Comparison of ENCODE assay signal across 8 mouse cellular contexts in genomic region chr12:54202765-54203655, GRCm38 (mm10). TPM values are rescaled to one million over a fixed set of nuclear protein-coding genes. Genes with fewer than 3 reads are reported as not detected.
DNase-seq lines count a peak whose midpoint lies in the region; ATAC-seq and TF ChIP-seq lines count a peak whose summit lies in the region.

No protein-coding gene starts in this region.

- H3K4me2 ChIP-seq in heart, embryonic 11.5 days, result peak overlapping the region; percentile 88
- peak overlapping the region; percentile 93 for H3K4me2 ChIP-seq in embryonic facial prominence, embryonic 14.5 days (ENCODE audit: low read depth, low read length)
- H3K4me2 ChIP-seq in hindbrain, embryonic 13.5 days, result peak overlapping the region; percentile 100
- H3K4me2 ChIP-seq in limb, embryonic 15.5 days, result peak overlapping the region; percentile 95
- H3K4me2 ChIP-seq in midbrain, embryonic 16.5 days (ENCODE audit: low read length), result peak overlapping the region; percentile 99

- no peak for TF ChIP-seq CTCF in G1E (IDR thresholded peaks at IDR 0.05; ENCODE audit: low read depth, low read length)
- no peak for TF ChIP-seq CTCF in thymus, adult 2 months (IDR thresholded peaks at IDR 0.05; ENCODE audit: borderline replicate concordance, control insufficient read depth, extremely low read depth, insufficient read depth, low read length, poor library complexity)

- WGBS in heart, embryonic 11.5 days (ENCODE audit: insufficient replicate concordance), result 1% methylated on average over 55 of the region's 55 CpGs
- WGBS in embryonic facial prominence, embryonic 14.5 days, result 6% methylated on average over 33 of the region's 55 CpGs
- 3% methylated on average over 55 of the region's 55 CpGs for WGBS in hindbrain, embryonic 13.5 days
- WGBS in limb, embryonic 15.5 days, result 2% methylated on average over 55 of the region's 55 CpGs
- WGBS in midbrain, embryonic 16.5 days, result 4% methylated on average over 55 of the region's 55 CpGs
- under 1% methylated on average over 55 of the region's 55 CpGs for WGBS in thymus, adult 2 months

- H3K27ac ChIP-seq in heart, embryonic 11.5 days (ENCODE audit: low read depth, low read length), result no peak overlapping the region
- H3K27ac ChIP-seq in embryonic facial prominence, embryonic 14.5 days (replicated peaks; ENCODE audit: low read depth, low read length), result no peak overlapping the region
- 0 out of 2 replicates have a peak overlapping the region, but pooled peaks have one; percentile 35 for H3K27ac ChIP-seq in hindbrain, embryonic 13.5 days
- H3K27ac ChIP-seq in limb, embryonic 15.5 days, result peak overlapping the region; percentile 33; the same call in 1 of the 2 replicates
- 0 out of 2 replicates have a peak overlapping the region, but pooled peaks have one; percentile 7 for H3K27ac ChIP-seq in midbrain, embryonic 16.5 days (ENCODE audit: low read length)
- peak overlapping the region; percentile 17; the same call in 1 of the 2 replicates for H3K27ac ChIP-seq in thymus, adult 2 months (ENCODE audit: control insufficient read depth, insufficient read depth, low read length)

- H3K4me1 ChIP-seq in heart, embryonic 11.5 days (ENCODE audit: control insufficient read depth, insufficient read depth, low read length), result peaks cover 5% of the 10 kb centered on the region; the same call in 1 of the 2 replicates
- H3K4me1 ChIP-seq in G1E (ENCODE audit: insufficient read depth, low read depth, low read length), result no peaks in the 10 kb centered on the region
- peaks cover 11% of the 10 kb centered on the region for H3K4me1 ChIP-seq in embryonic facial prominence, embryonic 14.5 days (ENCODE audit: control insufficient read depth, insufficient read depth, low read length)
- H3K4me1 ChIP-seq in hindbrain, embryonic 13.5 days (replicated peaks), result peaks cover 38% of the 10 kb centered on the region
- H3K4me1 ChIP-seq in limb, embryonic 15.5 days, result peaks cover 23% of the 10 kb centered on the region
- peaks cover 17% of the 10 kb centered on the region for H3K4me1 ChIP-seq in midbrain, embryonic 16.5 days (ENCODE audit: control insufficient read depth, insufficient read depth, low read length)
- peaks cover 16% of the 10 kb centered on the region for H3K4me1 ChIP-seq in thymus, adult 2 months (replicated peaks; ENCODE audit: control insufficient read depth, insufficient read depth, low read length)

- H3K9me3 ChIP-seq in heart, embryonic 11.5 days (replicated peaks; ENCODE audit: control insufficient read depth, low read length), result no peaks in the 10 kb centered on the region
- H3K9me3 ChIP-seq in G1E (replicated peaks), result peaks cover 59% of the 10 kb centered on the region
- H3K9me3 ChIP-seq in embryonic facial prominence, embryonic 14.5 days (ENCODE audit: control insufficient read depth, low read length), result 0 out of 2 replicates have a peak, but pooled peaks cover 3% of the 10 kb centered on the region
- H3K9me3 ChIP-seq in hindbrain, embryonic 13.5 days, result no peaks in the 10 kb centered on the region
- H3K9me3 ChIP-seq in limb, embryonic 15.5 days, result no peaks in the 10 kb centered on the region
- no peaks in the 10 kb centered on the region for H3K9me3 ChIP-seq in midbrain, embryonic 16.5 days (replicated peaks; ENCODE audit: control insufficient read depth, low read length, poor library complexity, severe bottlenecking)

- H3K9ac ChIP-seq in heart, embryonic 11.5 days (ENCODE audit: low read depth, low read length), result peak overlapping the region; percentile 67
- H3K9ac ChIP-seq in embryonic facial prominence, embryonic 14.5 days (ENCODE audit: low read depth, low read length), result peak overlapping the region; percentile 64
- H3K9ac ChIP-seq in hindbrain, embryonic 13.5 days, result peak overlapping the region; percentile 77
- peak overlapping the region; percentile 47 for H3K9ac ChIP-seq in limb, embryonic 15.5 days
- H3K9ac ChIP-seq in midbrain, embryonic 16.5 days (ENCODE audit: low read depth, low read length), result peak overlapping the region; percentile 73

- H3K36me3 ChIP-seq in heart, embryonic 11.5 days (ENCODE audit: control insufficient read depth, insufficient read depth, low read length), result no peaks in the 10 kb centered on the region
- H3K36me3 ChIP-seq in G1E (replicated peaks), result no peaks in the 10 kb centered on the region
- no peaks in the 10 kb centered on the region for H3K36me3 ChIP-seq in embryonic facial prominence, embryonic 14.5 days (ENCODE audit: control insufficient read depth, insufficient read depth, low read length)
- no peaks in the 10 kb centered on the region for H3K36me3 ChIP-seq in hindbrain, embryonic 13.5 days
- no peaks in the 10 kb centered on the region for H3K36me3 ChIP-seq in limb, embryonic 15.5 days
- H3K36me3 ChIP-seq in midbrain, embryonic 16.5 days (ENCODE audit: control insufficient read depth, insufficient read depth, low read length), result no peaks in the 10 kb centered on the region
- H3K36me3 ChIP-seq in thymus, adult 2 months (ENCODE audit: control insufficient read depth, insufficient read depth, low read length), result no peaks in the 10 kb centered on the region

- H3K4me3 ChIP-seq in heart, embryonic 11.5 days (ENCODE audit: low read depth, low read length), result peak overlapping the region; percentile 64
- H3K4me3 ChIP-seq in G1E (ENCODE audit: low read depth, low read length), result peak overlapping the region; percentile 49
- H3K4me3 ChIP-seq in embryonic facial prominence, embryonic 14.5 days (ENCODE audit: low read depth, low read length), result peak overlapping the region; percentile 71
- H3K4me3 ChIP-seq in hindbrain, embryonic 13.5 days, result peak overlapping the region; percentile 62
- H3K4me3 ChIP-seq in limb, embryonic 15.5 days, result peak overlapping the region; percentile 66
- H3K4me3 ChIP-seq in midbrain, embryonic 16.5 days (ENCODE audit: low read depth, low read length), result peak overlapping the region; percentile 52
- peak overlapping the region; percentile 88 for H3K4me3 ChIP-seq in thymus, adult 2 months (ENCODE audit: control insufficient read depth, insufficient read depth, low read length)

- no peak for DNase-seq in heart, adult 11 months
- no peak for DNase-seq in G1E (ENCODE audit: low spot score)
- no peak for DNase-seq in embryonic facial prominence, embryonic 14.5 days (ENCODE audit: low spot score)
- peak; percentile 51 for DNase-seq in thymus, adult 2 months

- no peak for TF ChIP-seq POLR2A in thymus, adult 2 months (IDR thresholded peaks at IDR 0.05; ENCODE audit: control insufficient read depth, extremely low read depth, insufficient read depth, low read length, poor library complexity)

- H3K27me3 ChIP-seq in heart, embryonic 11.5 days (ENCODE audit: control insufficient read depth, insufficient read depth, low read length), result peaks cover 4% of the 10 kb centered on the region
- no peaks in the 10 kb centered on the region for H3K27me3 ChIP-seq in G1E (ENCODE audit: insufficient read depth, low read length)
- H3K27me3 ChIP-seq in embryonic facial prominence, embryonic 14.5 days (replicated peaks; ENCODE audit: control insufficient read depth, insufficient read depth, low read length), result peaks cover 15% of the 10 kb centered on the region; the same call in 1 of the 2 replicates
- H3K27me3 ChIP-seq in hindbrain, embryonic 13.5 days, result peaks cover 35% of the 10 kb centered on the region
- H3K27me3 ChIP-seq in limb, embryonic 15.5 days, result peaks cover 8% of the 10 kb centered on the region; the same call in 1 of the 2 replicates
- H3K27me3 ChIP-seq in midbrain, embryonic 16.5 days (ENCODE audit: control insufficient read depth, insufficient read depth, low read depth, low read length), result peaks cover 10% of the 10 kb centered on the region
- H3K27me3 ChIP-seq in thymus, adult 2 months (ENCODE audit: control insufficient read depth, insufficient read depth, low read length), result no peaks in the 10 kb centered on the region

- peak; percentile 33; the same call in 1 of the 2 replicates for ATAC-seq in heart, embryonic 11.5 days (replicated peaks; ENCODE audit: insufficient number of reproducible peaks, low FRiP score, low TSS enrichment)
- no peak for ATAC-seq in G1E (ENCODE audit: extremely low read depth, insufficient number of reproducible peaks, low FRiP score, poor library complexity, severe bottlenecking)
- peak; percentile 60 for ATAC-seq in embryonic facial prominence, embryonic 14.5 days (ENCODE audit: low read depth)
- peak; percentile 82 for ATAC-seq in hindbrain, embryonic 13.5 days (ENCODE audit: low FRiP score)
- ATAC-seq in limb, embryonic 15.5 days (ENCODE audit: insufficient number of reproducible peaks, low FRiP score, low TSS enrichment, low read depth), result peak; percentile 49
- ATAC-seq in midbrain, embryonic 16.5 days, result peak; percentile 77

RNA-seq across cellular contexts. Expression of gene Egln3, which starts 0.7 kb away (rescaled TPM):
- polyA plus RNA-seq in heart, embryonic 11.5 days (2014; fragmentation: Nextera tagmentation; extraction: Ambion mirVana), result 6.8 and 7.9 TPM in 2 replicates
- total RNA-seq in G1E (2014; fragmentation: Nextera tagmentation) (not detected in 2 replicates), G1E (2017) (0.06 and 0.11 TPM in 2 replicates)
- not detected in 2 replicates for polyA plus RNA-seq in G1E (2012)
- 12.0 and 16.5 TPM in 2 replicates for polyA plus RNA-seq in embryonic facial prominence, embryonic 14.5 days (2014; fragmentation: Nextera tagmentation; extraction: Ambion mirVana)
- 4.7 and 5.8 TPM in 2 replicates for polyA plus RNA-seq in hindbrain, embryonic 13.5 days (2015; fragmentation: Nextera tagmentation; extraction: Ambion mirVana)
- 17.7 and 19.4 TPM in 2 replicates for polyA plus RNA-seq in limb, embryonic 15.5 days (2015; fragmentation: Nextera tagmentation; extraction: Ambion mirVana)
- polyA plus RNA-seq in midbrain, embryonic 16.5 days (2015; fragmentation: Nextera tagmentation; extraction: Ambion mirVana), result 3.4 and 5.7 TPM in 2 replicates
- polyA plus RNA-seq in thymus, adult 2 months (2012; rRNA removed), result 22.2 and 26.1 TPM in 2 replicates

Comparison
In these comparisons a context has a peak if more than half of its experiments do, and no peak if none do; other contexts are left out.
1. H3K27ac ChIP-seq: peak in hindbrain, embryonic 13.5 days (single experiment), limb, embryonic 15.5 days (single experiment), midbrain, embryonic 16.5 days (single experiment) and thymus, adult 2 months (single experiment); none in heart, embryonic 11.5 days (single experiment) and embryonic facial prominence, embryonic 14.5 days (single experiment).
2. Peak in every context shown above with its lines, with median percentiles within 50 percentile points of each other: H3K4me2 ChIP-seq, H3K4me3 ChIP-seq and H3K9ac ChIP-seq.